Mouse (Mus musculus) intestine, embryonic 16.5 days (tissue): ENCODE results near the gene Abi3bp. TPM values are rescaled to one million over a fixed set of nuclear protein-coding genes. Genes with fewer than 3 reads are reported as not detected.

Source experiments
- ATAC-seq: fragments of 200-750 bp; cut with Nextera tagmentation; 2 replicates; pipeline ENCODE4 v1.8.0; 2017; ENCODE audit warnings: moderate TSS enrichment, moderate library complexity
- H3K27ac ChIP-seq: fragments of 300-500 bp; sonication (generic); 2 replicates; pipeline ENCODE4 v1.5.1; 2014; ENCODE audit warnings: mild to moderate bottlenecking, low read length
- H3K27me3 ChIP-seq: fragments of 300-500 bp; sonication (generic); replicated peaks from 2 replicates; pipeline ENCODE4 v1.6.1; 2014; ENCODE audit warnings: low read length, control low read depth, mixed read lengths; ENCODE audit not compliant: control insufficient read depth, insufficient read depth
- H3K36me3 ChIP-seq: fragments of 300-500 bp; sonication (generic); 2 replicates; pipeline ENCODE4 v1.6.1; 2014; ENCODE audit warnings: low read length, control low read depth; ENCODE audit not compliant: control insufficient read depth, insufficient read depth
- H3K4me1 ChIP-seq: fragments of 300-500 bp; sonication (generic); 2 replicates; pipeline ENCODE4 v1.6.1; 2014; ENCODE audit warnings: low read length, control low read depth, mixed read lengths; ENCODE audit not compliant: control insufficient read depth, insufficient read depth
- H3K4me2 ChIP-seq: fragments of 300-500 bp; sonication (generic); 2 replicates; pipeline ENCODE4 v1.6.1; 2014; ENCODE audit warnings: low read depth, low read length, control low read depth
- H3K4me3 ChIP-seq: fragments of 300-500 bp; sonication (generic); 2 replicates; pipeline ENCODE4 v1.5.1; 2014; ENCODE audit warnings: mild to moderate bottlenecking, low read length
- H3K9ac ChIP-seq: fragments of 300-500 bp; sonication (generic); 2 replicates; pipeline ENCODE4 v1.6.1; 2014; ENCODE audit warnings: low read depth, low read length
- H3K9me3 ChIP-seq: fragments of 300-500 bp; sonication (generic); 2 replicates; pipeline ENCODE4 v1.6.1; 2016; ENCODE audit warnings: low read length, control low read depth; ENCODE audit not compliant: control insufficient read depth
- WGBS: fragments of 180-500 bp; shearing (Covaris S2); extraction: QIAGEN DNeasy Blood & Tissue Kit; methylation state at CpG from one replicate; pipeline ENCODE4 v1.1.7; 2014; 5-methylcytosine and 5-hydroxymethylcytosine counted together
- polyA plus RNA-seq: library from polyadenylated mRNA; unstranded; fragments of >200 nt; fragmentation: Nextera tagmentation; extraction: Ambion mirVana; gene quantifications from 2 replicates; pipeline ENCODE4 v1.2.1, GENCODE M21; 2015

Gene Abi3bp
- polyA plus RNA-seq, 1 experiment from 2014 or later = 10.2 TPM

DNA sequence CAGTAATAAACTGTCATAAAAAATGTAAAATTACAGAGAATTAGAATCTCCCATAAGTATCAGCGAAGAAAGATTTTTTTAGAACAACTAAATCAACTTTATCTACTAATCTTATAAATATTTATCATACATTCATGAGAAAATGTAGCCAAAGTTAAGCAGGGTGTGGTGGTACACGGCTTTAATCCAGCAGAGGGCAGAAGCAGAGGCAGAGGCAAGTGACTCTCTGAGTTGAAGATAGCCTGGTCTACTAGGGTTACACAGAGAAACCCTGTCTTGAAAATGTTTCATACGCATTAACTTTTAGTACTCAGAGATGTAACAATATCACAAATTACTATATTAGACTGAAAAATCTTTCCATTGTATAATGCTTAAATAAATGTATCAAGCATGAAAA is 228.1 kb downstream of the Abi3bp start:
- WGBS = 77% methylated on average over 3 of the region's 3 CpGs
- H3K36me3 ChIP-seq = peaks cover 14% of the 10 kb centered on the region; the same call in 1 of the 2 replicates

DNA sequence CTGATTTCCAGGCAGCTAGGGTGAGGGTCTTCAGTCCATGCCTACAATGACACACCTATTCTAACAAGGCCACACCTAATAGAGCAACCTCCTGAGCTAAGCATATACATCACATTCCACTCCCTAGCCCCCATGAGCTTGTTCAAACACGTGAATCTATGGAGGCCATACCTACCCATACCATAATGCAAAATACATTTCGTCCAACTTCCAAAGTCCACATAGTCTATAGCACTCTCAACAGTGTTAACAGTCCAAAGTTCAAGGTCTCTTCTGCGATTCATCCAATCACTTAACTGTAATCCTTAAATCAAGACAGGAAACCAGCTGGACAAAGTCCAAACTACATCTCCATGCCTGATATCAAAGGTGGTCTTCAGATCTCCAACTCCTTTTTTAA is 232.4 kb downstream of the Abi3bp start:
- peak; percentile 77 for ATAC-seq
- no peaks in the 10 kb centered on the region for H3K4me1 ChIP-seq
- no peak overlapping the region for H3K9ac ChIP-seq
- H3K4me3 ChIP-seq = no peak overlapping the region
- no peaks in the 10 kb centered on the region for H3K9me3 ChIP-seq
- H3K27me3 ChIP-seq = no peaks in the 10 kb centered on the region
- WGBS = 71% methylated on average over 3 of the region's 3 CpGs
- no peak overlapping the region for H3K27ac ChIP-seq
- no peak overlapping the region for H3K4me2 ChIP-seq
- peaks cover 9% of the 10 kb centered on the region; the same call in 1 of the 2 replicates for H3K36me3 ChIP-seq

More for the DNA sequence above, 228.1 kb downstream of the Abi3bp start:
- Histone ChIP-seq H3K9ac (no peak overlapping the region), H3K4me1 (no peaks in the 10 kb centered on the region), H3K4me2 (no peak overlapping the region), H3K27me3 (no peaks in the 10 kb centered on the region), H3K9me3 (no peaks in the 10 kb centered on the region), H3K27ac (no peak overlapping the region), H3K4me3 (no peak overlapping the region)
- no peak for ATAC-seq

DNA sequence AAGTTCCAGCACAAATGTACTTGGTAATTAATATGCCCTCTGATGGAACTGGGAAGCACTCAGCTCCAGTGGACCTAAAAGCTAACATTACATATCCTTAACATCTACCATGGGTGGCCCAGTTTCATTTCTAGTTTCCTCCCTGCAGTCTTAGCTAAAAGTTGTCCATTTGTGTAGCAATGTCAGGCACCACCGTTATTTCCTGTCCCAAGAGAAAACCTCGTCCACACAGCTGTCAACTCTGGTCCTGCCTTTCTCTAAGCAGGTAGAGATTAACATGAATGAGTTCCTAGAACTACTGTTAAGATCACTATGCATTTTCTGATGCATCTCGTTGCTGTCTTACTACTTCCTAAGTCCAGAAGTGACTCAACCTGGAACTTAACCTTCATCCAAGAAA is 237.9 kb downstream of the Abi3bp start:
- H3K9ac ChIP-seq = peak overlapping the region; percentile 83
- H3K4me3 ChIP-seq = peak overlapping the region; percentile 71
- peaks cover 13% of the 10 kb centered on the region for H3K4me1 ChIP-seq
- H3K36me3 ChIP-seq = peaks cover 2% of the 10 kb centered on the region; the same call in 1 of the 2 replicates
- 56% methylated on average over 3 of the region's 3 CpGs for WGBS
- H3K4me2 ChIP-seq = peak overlapping the region; percentile 68
- ATAC-seq = no peak
- peak overlapping the region; percentile 99 for H3K27ac ChIP-seq
- H3K9me3 ChIP-seq = no peaks in the 10 kb centered on the region
- no peaks in the 10 kb centered on the region for H3K27me3 ChIP-seq

DNA sequence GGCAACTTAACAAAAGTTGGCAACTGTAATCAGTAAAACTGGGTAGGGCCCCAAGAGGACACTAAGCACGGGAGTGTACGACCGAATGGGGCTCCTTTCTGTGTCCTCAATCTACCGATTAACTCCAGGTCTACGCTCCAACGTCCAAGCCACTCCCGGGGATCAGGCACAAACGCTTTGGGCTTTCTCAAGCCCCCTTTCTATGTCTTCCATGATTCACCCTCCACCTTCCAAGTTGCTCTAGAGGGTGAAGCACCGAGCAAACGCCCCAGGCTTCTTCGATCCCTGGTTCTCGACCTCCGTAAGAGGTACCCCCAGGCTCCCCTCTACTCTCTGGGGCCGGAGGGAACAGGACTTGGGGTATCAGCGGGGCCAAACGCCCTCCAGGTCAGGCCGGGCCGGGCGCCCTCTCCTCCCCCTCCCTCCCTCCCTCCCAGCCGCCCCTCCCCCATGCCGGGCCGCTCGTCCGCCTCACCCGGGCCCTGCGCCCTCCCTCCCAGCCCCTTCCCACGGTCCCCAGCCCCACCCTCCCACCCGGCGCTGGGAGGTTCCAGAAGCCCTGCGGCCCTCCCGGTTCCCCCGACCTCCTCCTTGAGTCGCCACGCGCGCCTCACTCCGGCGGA is 239.0 kb downstream of the Abi3bp start:
- H3K36me3 ChIP-seq = no peaks in the 10 kb centered on the region
- H3K4me2 ChIP-seq = peak overlapping the region; percentile 68
- peaks cover 13% of the 10 kb centered on the region for H3K4me1 ChIP-seq
- no peaks in the 10 kb centered on the region for H3K9me3 ChIP-seq
- peak overlapping the region; percentile 71 for H3K4me3 ChIP-seq
- H3K27me3 ChIP-seq = no peaks in the 10 kb centered on the region
- H3K9ac ChIP-seq = peak overlapping the region; percentile 83
- H3K27ac ChIP-seq = peak overlapping the region; percentile 99
- WGBS = under 1% methylated on average over 28 of the region's 38 CpGs
- ATAC-seq = peak; percentile 69

DNA sequence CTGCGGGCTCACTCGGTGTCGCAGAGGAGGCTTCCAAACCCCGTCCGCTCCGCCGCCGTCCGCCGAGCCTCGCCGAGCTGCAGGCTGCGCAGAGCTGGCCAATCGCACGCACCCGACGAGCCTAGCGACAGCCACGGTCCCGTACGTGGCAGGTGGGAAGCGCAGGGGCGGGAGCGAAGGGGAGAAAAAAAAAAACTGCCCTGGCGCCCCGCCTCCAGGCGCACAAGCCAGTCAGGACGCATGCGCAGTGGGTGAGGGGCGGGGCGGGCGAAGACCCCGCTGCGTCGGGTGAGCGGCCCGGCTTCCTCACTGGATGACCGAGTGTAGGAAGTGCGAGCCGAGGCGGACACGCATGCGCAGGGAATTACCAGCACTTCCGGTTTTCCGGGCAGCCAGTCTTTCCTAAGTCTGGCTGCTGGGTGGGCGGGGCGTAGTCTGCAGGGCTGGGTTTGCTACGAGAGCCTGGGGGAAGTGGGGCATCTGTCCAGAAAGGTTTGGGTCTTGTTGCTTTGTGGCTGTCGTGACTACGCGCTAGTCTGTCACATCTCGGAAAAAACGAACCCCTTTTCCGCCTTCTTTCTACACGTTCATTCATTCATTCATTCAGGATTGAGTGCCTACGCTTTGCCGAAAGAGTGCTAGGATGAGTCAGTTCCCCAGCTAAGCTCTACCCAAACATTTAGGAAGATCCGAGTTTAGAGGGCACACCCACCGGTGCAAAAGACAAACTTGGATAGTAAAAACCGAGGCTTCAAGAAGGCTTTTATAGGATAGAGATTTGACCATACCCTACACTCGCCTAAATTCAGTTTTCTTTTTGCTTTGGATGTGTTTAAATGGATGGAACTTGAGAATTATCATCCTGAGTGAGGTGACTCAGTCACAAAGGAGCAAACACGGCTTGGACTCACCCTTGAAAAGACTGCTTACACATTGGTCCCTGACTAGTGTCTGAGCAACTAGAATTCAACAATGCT is 239.8 kb downstream of the Abi3bp start, which contains the start of gene Tfg:
TSS of gene Tfg (minus strand) at position 227 of the 977 bp plus-strand sequence.
- no peaks in the 10 kb centered on the region for H3K9me3 ChIP-seq
- H3K27me3 ChIP-seq = no peaks in the 10 kb centered on the region
- no peaks in the 10 kb centered on the region for H3K36me3 ChIP-seq
- ATAC-seq = peak; percentile 93
- H3K4me2 ChIP-seq = peak within 1 kb of the TSS; percentile 72
- peak within 1 kb of the TSS; percentile 71 for H3K4me3 ChIP-seq
- peaks cover 13% of the 10 kb centered on the region for H3K4me1 ChIP-seq
- H3K9ac ChIP-seq = peak within 1 kb of the TSS; percentile 83
- WGBS = under 1% methylated on average over 62 of the region's 62 CpGs
- H3K27ac ChIP-seq = peak within 1 kb of the TSS; percentile 99

DNA sequence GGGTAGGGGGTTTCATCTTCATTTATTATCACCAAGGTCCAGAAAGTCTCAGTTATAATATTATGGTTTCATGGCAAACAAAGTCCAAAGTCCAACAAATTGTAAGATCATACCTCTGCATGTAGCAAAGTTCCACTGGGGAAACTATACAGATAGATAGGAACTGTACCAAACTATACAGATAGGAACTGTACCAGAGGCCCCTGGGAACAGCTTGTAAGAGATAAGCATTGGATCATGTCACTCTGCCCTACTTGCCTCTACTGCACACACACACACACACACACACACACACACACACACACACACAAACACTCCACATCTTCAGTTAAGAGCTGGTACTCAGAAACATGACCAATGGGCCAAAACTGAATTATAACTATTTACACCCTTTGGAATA is 241.4 kb downstream of the Abi3bp start:
- Histone ChIP-seq H3K27ac (peak overlapping the region; percentile 35; the same call in 1 of the 2 replicates), H3K4me2 (no peak overlapping the region), H3K9me3 (no peaks in the 10 kb centered on the region), H3K4me3 (no peak overlapping the region), H3K36me3 (no peaks in the 10 kb centered on the region), H3K4me1 (peaks cover 13% of the 10 kb centered on the region), H3K27me3 (no peaks in the 10 kb centered on the region), H3K9ac (no peak overlapping the region)
- ATAC-seq = peak; percentile 64

DNA sequence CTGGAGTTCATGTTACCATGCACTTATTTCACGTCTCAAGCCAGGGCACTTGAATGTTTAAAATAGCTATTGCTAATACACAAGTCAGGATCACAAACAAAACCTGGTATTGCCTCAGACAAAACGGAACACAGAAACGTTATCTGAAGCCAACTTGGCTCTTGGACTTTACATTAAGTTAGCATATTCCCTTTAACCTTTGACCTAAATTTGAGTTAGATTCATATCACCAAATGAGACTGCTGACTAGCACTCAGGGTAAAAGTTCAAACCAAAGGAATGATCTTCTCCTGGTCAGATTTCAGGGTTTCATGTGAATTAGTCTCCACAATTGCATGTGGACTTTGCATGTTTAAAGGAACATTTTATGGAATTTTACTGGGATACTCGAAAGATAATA is 244.7 kb downstream of the Abi3bp start:
- H3K4me2 ChIP-seq = no peak overlapping the region
- no peak overlapping the region for H3K4me3 ChIP-seq
- no peaks in the 10 kb centered on the region for H3K36me3 ChIP-seq
- 34% methylated on average over 4 of the region's 4 CpGs for WGBS
- H3K27me3 ChIP-seq = no peaks in the 10 kb centered on the region
- no peaks in the 10 kb centered on the region for H3K9me3 ChIP-seq
- H3K27ac ChIP-seq = peak overlapping the region; percentile 20; the same call in 1 of the 2 replicates
- no peak for ATAC-seq
- H3K4me1 ChIP-seq = peaks cover 4% of the 10 kb centered on the region
- no peak overlapping the region for H3K9ac ChIP-seq

DNA sequence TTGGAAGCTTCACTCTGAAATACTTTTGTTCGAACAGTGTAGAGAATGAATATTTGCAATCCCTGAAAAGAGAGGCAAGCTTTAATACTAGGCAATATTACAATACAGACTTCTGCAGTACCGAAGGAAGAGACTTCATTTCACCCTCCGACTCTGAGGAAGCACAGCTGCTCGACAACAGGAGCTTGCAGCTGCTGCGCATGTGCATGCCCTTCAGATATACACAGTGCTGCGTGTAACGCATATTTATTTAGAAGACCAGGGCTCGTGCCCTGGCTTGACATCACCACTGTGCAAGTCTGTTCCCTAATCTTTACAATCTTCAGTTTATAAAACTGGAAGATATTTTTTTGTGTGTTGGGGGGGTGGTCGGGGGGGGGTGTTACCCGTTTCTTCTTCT is 247.2 kb downstream of the Abi3bp start:
- WGBS = 58% methylated on average over 10 of the region's 10 CpGs
- H3K4me1 ChIP-seq = no peaks in the 10 kb centered on the region
- no peak overlapping the region for H3K27ac ChIP-seq
- peak; percentile 22; the same call in 1 of the 2 replicates for ATAC-seq
- no peaks in the 10 kb centered on the region for H3K27me3 ChIP-seq
- H3K9me3 ChIP-seq = no peaks in the 10 kb centered on the region
- H3K4me2 ChIP-seq = no peak overlapping the region
- no peak overlapping the region for H3K9ac ChIP-seq
- no peaks in the 10 kb centered on the region for H3K36me3 ChIP-seq
- H3K4me3 ChIP-seq = no peak overlapping the region

DNA sequence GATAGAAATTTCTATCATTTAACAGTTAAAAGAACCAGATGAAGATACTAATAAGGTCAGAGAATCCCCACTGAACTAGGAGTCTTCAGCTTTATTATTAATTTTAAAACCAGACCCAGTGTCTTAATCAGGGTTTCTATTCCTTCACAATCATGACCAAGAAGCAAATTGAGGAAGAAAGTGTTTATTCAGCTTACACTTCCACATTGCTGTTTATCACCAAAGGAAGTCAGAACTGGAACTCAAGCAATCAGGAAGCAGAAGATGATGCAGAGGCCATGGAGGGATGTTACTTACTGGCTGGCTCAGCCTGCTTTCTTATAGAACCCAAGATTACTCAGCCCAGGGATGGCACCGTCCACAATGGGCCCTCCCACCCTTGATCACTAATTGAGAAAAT is 251.4 kb downstream of the Abi3bp start:
- no peaks in the 10 kb centered on the region for H3K9me3 ChIP-seq
- H3K27ac ChIP-seq = no peak overlapping the region
- H3K4me2 ChIP-seq = no peak overlapping the region
- no peak for ATAC-seq
- H3K9ac ChIP-seq = no peak overlapping the region
- H3K27me3 ChIP-seq = no peaks in the 10 kb centered on the region
- 44% methylated on average over 1 of the region's 1 CpGs for WGBS
- no peaks in the 10 kb centered on the region for H3K36me3 ChIP-seq
- no peaks in the 10 kb centered on the region for H3K4me1 ChIP-seq
- H3K4me3 ChIP-seq = no peak overlapping the region
